Mouse (Mus musculus) thymus, adult 2 months (tissue): ENCODE measurements at regions not wholly inside any gene's neighbourhood (a gene's known extent, or its start where the extent isn't known, plus 50 kb on each side); places are given as distances from the start of the nearest gene placed in this dataset.

Source experiments
- DNase-seq: peaks from one replicate; pipeline ENCODE4 v3.0.0; 2021
- H3K27ac ChIP-seq: fragments of 200-500 bp; 2 replicates; pipeline ENCODE4 v1.5.1; 2012; ENCODE audit warnings: low read length, control low read depth; ENCODE audit not compliant: control insufficient read depth, insufficient read depth
- H3K27me3 ChIP-seq: fragments of 200-500 bp; 2 replicates; pipeline ENCODE4 v1.6.1; 2012; ENCODE audit warnings: mild to moderate bottlenecking, low read length, moderate library complexity, mixed read lengths; ENCODE audit not compliant: control insufficient read depth, insufficient read depth
- H3K36me3 ChIP-seq: fragments of 200-500 bp; 2 replicates; pipeline ENCODE4 v1.6.1; 2012; ENCODE audit warnings: mild to moderate bottlenecking, low read length, moderate library complexity; ENCODE audit not compliant: control insufficient read depth, insufficient read depth
- H3K4me1 ChIP-seq: fragments of 200-500 bp; replicated peaks from 2 replicates; pipeline ENCODE4 v1.6.1; 2012; ENCODE audit warnings: low read length; ENCODE audit not compliant: control insufficient read depth, insufficient read depth
- H3K4me3 ChIP-seq: fragments of 200-500 bp; 2 replicates; pipeline ENCODE4 v1.5.1; 2012; ENCODE audit warnings: mild to moderate bottlenecking, low read length, control low read depth, moderate library complexity; ENCODE audit not compliant: control insufficient read depth, insufficient read depth
- CTCF ChIP-seq: fragments of 200-500 bp; IDR thresholded peaks from 2 replicates; pipeline ENCODE4 v1.5.1; 2012; ENCODE audit warnings: mild to moderate bottlenecking, control low read depth, low read length, moderate library complexity, borderline replicate concordance; ENCODE audit not compliant: control insufficient read depth, poor library complexity, insufficient read depth; ENCODE audit errors: extremely low read depth
- POLR2A ChIP-seq: fragments of 200-500 bp; IDR thresholded peaks from 2 replicates; pipeline ENCODE4 v1.6.1; 2012; ENCODE audit warnings: mild to moderate bottlenecking, low read length, control low read depth, moderate library complexity; ENCODE audit not compliant: control insufficient read depth, poor library complexity, insufficient read depth; ENCODE audit errors: extremely low read depth
- WGBS: fragments of 180-500 bp; shearing (Covaris S2); methylation state at CpG from one replicate; pipeline ENCODE4 v1.1.7; 2018; 5-methylcytosine and 5-hydroxymethylcytosine counted together

DNA sequence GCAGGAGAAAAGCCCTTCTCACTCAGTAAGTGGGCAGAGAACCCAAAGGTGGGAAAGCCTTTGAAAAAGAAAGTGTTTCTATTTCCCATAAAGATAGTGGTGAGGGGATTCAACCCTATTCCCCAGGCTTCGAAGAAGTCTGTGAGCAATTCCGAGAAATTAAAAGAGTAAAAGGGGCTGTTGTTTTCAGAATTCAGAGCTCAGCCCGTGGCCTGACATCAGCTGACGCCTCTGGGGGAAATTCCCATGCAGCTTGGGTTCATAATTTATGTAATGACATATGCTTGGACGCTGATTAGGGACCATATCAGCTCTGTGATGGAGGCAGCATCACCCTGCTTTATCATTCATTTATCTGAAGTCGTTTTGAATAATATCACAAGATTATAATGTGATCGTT lies 62.0 kb upstream of the Mgmt start:
- DNase-seq: no peak
- H3K4me1 ChIP-seq: no peaks in the 10 kb centered on the region
- H3K27me3 ChIP-seq: no peaks in the 10 kb centered on the region
- no peak overlapping the region for H3K4me3 ChIP-seq
- no peak overlapping the region for H3K27ac ChIP-seq
- TF ChIP-seq CTCF (no peak), POLR2A (no peak)
- 79% methylated on average over 7 of the region's 7 CpGs for WGBS
- H3K36me3 ChIP-seq: no peaks in the 10 kb centered on the region

DNA sequence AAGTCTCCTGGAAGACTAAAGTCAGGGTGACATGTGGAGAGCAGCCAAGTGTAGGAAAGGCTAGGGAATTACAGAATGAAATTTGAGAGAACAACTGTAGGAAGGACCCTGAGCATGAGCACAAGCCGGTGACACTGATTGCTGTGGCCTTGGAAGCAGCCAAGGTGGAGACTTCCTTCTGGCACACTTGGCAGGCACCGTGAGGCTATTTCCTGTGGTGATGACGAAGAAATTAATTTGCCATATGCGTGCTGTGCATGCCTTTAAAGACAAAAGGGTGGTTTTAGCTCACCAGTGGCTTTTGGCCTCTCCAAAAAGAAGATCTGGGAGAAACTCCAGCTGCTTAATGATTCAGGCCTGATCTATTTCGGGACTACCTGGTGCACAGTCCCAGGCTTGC lies 55.4 kb upstream of the Mgmt start:
- Histone ChIP-seq H3K4me1 (no peaks in the 10 kb centered on the region), H3K27ac (no peak overlapping the region), H3K27me3 (no peaks in the 10 kb centered on the region), H3K36me3 (no peaks in the 10 kb centered on the region), H3K4me3 (no peak overlapping the region)
- DNase-seq: no peak
- TF ChIP-seq CTCF (no peak), POLR2A (no peak)
- 36% methylated on average over 5 of the region's 5 CpGs for WGBS

DNA sequence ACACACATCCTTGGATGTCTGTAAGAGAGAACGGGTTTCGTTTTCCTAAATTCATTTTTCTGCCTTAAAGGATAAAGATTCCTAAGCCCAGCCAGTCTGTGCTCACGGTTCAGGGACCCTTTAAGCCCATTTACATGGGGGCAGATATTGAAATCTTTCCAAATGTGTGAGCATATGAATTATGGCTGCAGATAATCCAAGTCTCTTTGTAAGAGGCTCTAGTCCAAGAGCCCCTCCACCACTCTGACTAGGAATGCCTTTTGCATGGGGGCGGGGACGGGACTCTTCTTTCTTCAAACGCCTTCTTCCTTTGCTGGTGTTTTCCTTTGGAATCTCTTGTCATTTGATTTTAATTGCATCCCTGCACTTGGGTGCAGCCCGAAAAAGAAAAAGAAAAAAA lies 54.2 kb upstream of the Mgmt start:
- H3K4me3 ChIP-seq: no peak overlapping the region
- WGBS: 88% methylated on average over 7 of the region's 7 CpGs
- H3K27ac ChIP-seq: no peak overlapping the region
- no peaks in the 10 kb centered on the region for H3K4me1 ChIP-seq
- DNase-seq: no peak
- no peaks in the 10 kb centered on the region for H3K36me3 ChIP-seq
- no peak for TF ChIP-seq POLR2A
- TF ChIP-seq CTCF: no peak
- no peaks in the 10 kb centered on the region for H3K27me3 ChIP-seq

DNA sequence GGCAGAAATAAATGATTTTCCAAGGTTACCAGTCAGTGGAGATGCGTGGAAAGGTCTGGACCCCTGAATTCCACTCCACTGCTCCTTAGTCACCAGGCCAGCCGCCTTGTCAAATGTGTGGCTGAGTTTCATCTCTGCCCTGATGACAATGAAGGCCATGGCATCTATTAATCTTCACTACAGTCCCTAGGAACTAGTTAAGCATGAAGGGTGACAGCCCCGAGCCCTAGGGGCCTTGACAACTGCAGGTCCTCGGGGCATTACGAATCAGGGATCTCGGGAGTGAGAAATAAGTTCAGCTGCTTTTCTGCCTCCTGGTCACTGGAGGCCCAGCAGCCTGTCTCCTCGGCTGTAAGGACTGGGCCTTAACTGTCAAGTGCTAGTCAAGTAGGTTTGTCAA lies 51.7 kb upstream of the Mgmt start:
- Histone ChIP-seq H3K27me3 (no peaks in the 10 kb centered on the region), H3K27ac (no peak overlapping the region), H3K4me1 (no peaks in the 10 kb centered on the region), H3K36me3 (no peaks in the 10 kb centered on the region), H3K4me3 (no peak overlapping the region)
- 95% methylated on average over 7 of the region's 7 CpGs for WGBS
- TF ChIP-seq POLR2A (no peak), CTCF (no peak)
- DNase-seq: no peak

DNA sequence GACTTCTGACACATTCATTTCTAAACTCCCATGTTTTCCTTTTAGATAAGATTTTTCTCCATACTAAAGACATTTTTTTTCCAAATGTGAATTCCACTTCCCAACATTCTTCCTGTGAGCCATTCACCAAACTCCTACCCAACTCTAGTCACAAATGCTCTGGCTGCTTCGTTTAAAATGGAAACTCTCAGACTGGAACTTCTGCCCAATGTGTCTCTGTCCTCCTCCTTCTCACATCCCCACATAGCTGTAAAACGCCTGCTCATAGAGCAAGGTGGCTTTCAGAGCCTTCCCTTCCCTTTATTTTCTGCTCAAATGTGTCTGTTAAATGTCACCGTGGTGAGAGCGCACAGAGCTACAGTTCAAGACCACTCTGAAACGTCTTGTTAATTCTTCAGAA lies 50.1 kb upstream of the Mgmt start:
- Histone ChIP-seq H3K27me3 (no peaks in the 10 kb centered on the region), H3K4me1 (no peaks in the 10 kb centered on the region), H3K4me3 (no peak overlapping the region), H3K36me3 (no peaks in the 10 kb centered on the region), H3K27ac (no peak overlapping the region)
- no peak for DNase-seq
- WGBS: 46% methylated on average over 5 of the region's 5 CpGs
- no peak for TF ChIP-seq CTCF
- no peak for TF ChIP-seq POLR2A
